Mouse (Mus musculus): ENCODE data around the gene Gng13. TPM values are rescaled to one million over a fixed set of nuclear protein-coding genes. Genes with fewer than 3 reads are reported as not detected.
A peak's percentile ranks its signal among the peaks of the same experiment; 100 is the strongest.

The Gng13 gene
- polyA plus RNA-seq, 2 experiments, result not detected

- Histone ChIP-seq H3K9ac (replicated peaks) (no peak overlapping the region), H3K9me3 (ENCODE audit: control insufficient read depth, low read length) (no peaks in the 10 kb centered on the region), H3K36me3 (replicated peaks; ENCODE audit: control insufficient read depth, insufficient read depth, low read depth) (no peaks in the 10 kb centered on the region), H3K4me3 (ENCODE audit: insufficient read depth in 1 of 2, low read depth in 2 of 2, low read length in 2 of 2) (no peak overlapping the region), H3K4me1 (replicated peaks; ENCODE audit: control insufficient read depth in 2 of 2, insufficient read depth in 2 of 2, low read length in 1 of 2) (no peaks in the 10 kb centered on the region), H3K27me3 (ENCODE audit: control insufficient read depth, insufficient read depth, low read length) (no peaks in the 10 kb centered on the region), H3K27ac (no peak overlapping the region), H3K4me2 (ENCODE audit: low read depth) (no peak overlapping the region)
- ATAC-seq (ENCODE audit: insufficient read depth) (no peak), DNase-seq (ENCODE audit: low read depth in 3 of 3, low spot score in 3 of 3) (no peak)
- TF ChIP-seq EP300 (IDR thresholded peaks at IDR 0.05; ENCODE audit: low read depth) (no peak), CTCF (IDR thresholded peaks at IDR 0.05; ENCODE audit: low read depth) (peak; percentile 66)
- 52% methylated on average over 9 of the region's 9 CpGs for whole genome bisulfite sequencing (ENCODE audit: insufficient replicate concordance)
Measured at GRCm38 (mm10) chr17:25700863-25701496, 16.0 kb upstream of the Gng13 start.

DNA sequence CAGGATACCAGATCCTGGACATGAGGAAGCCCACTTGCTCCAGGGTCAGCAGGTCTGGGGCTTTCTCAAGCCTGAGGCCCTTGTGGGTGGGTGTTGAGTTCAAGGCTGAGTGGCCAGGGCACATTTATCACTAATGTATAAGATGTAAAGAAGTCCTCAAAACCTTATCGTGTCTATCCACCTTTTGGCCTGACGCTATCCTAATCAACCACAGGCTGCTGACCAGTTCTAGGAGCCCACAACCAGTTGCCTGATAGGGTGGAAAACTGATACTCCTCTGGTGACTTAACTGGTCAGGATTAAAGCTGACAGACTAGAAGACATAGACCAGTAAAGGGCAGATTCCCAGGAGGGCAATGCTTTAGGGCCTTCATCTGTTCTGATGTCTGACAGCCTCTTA lies 7.0 kb upstream of the Gng13 start:
- WGBS (ENCODE audit: insufficient replicate concordance), result 60% methylated on average over 2 of the region's 2 CpGs
- ATAC-seq (ENCODE audit: insufficient read depth), result no peak
- TF ChIP-seq CTCF (IDR thresholded peaks at IDR 0.05; ENCODE audit: low read depth) (no peak), EP300 (IDR thresholded peaks at IDR 0.05; ENCODE audit: low read depth) (no peak)

GRCm38 (mm10) chr17:25711136-25711535 lies 5.8 kb upstream of the Gng13 start:
- Histone ChIP-seq H3K36me3 (replicated peaks; ENCODE audit: control insufficient read depth, insufficient read depth, low read depth) (no peaks in the 10 kb centered on the region), H3K9ac (replicated peaks) (no peak overlapping the region), H3K27ac (no peak overlapping the region), H3K9me3 (ENCODE audit: control insufficient read depth, low read length) (no peaks in the 10 kb centered on the region), H3K27me3 (ENCODE audit: control insufficient read depth, insufficient read depth, low read length) (no peaks in the 10 kb centered on the region; the same call in 1 of the 2 replicates), H3K4me3 (ENCODE audit: insufficient read depth in 1 of 2, low read depth in 2 of 2, low read length in 2 of 2) (no peak overlapping the region), H3K4me2 (ENCODE audit: low read depth) (no peak overlapping the region), H3K4me1 (replicated peaks; ENCODE audit: control insufficient read depth in 2 of 2, insufficient read depth in 2 of 2, low read length in 1 of 2) (0 out of 4 replicates have a peak, but pooled peaks cover 0 to 6% of the 10 kb centered on the region in 2 experiments)
- DNase-seq (ENCODE audit: low read depth in 3 of 3, low spot score in 3 of 3) (no peak), ATAC-seq (ENCODE audit: insufficient read depth) (no peak)
- 57% methylated on average over 4 of the region's 4 CpGs for WGBS (ENCODE audit: insufficient replicate concordance)
- TF ChIP-seq EP300 (IDR thresholded peaks at IDR 0.05; ENCODE audit: low read depth) (no peak), CTCF (IDR thresholded peaks at IDR 0.05; ENCODE audit: low read depth) (no peak)

More for the DNA sequence above, 7.0 kb upstream of the Gng13 start:
- no peak overlapping the region for H3K4me2 ChIP-seq (ENCODE audit: low read depth)
- H3K4me1 ChIP-seq (replicated peaks; ENCODE audit: control insufficient read depth in 2 of 2, insufficient read depth in 2 of 2, low read length in 1 of 2), result no peaks in the 10 kb centered on the region
- no peaks in the 10 kb centered on the region for H3K36me3 ChIP-seq (replicated peaks; ENCODE audit: control insufficient read depth, insufficient read depth, low read depth)
- no peak for DNase-seq (ENCODE audit: low read depth in 3 of 3, low spot score in 3 of 3)
- no peaks in the 10 kb centered on the region for H3K9me3 ChIP-seq (ENCODE audit: control insufficient read depth, low read length)
- H3K27me3 ChIP-seq (ENCODE audit: control insufficient read depth, insufficient read depth, low read length), result no peaks in the 10 kb centered on the region
- H3K27ac ChIP-seq, result no peak overlapping the region
- H3K4me3 ChIP-seq (ENCODE audit: insufficient read depth in 1 of 2, low read depth in 2 of 2, low read length in 2 of 2), result no peak overlapping the region
- no peak overlapping the region for H3K9ac ChIP-seq (replicated peaks)

DNA sequence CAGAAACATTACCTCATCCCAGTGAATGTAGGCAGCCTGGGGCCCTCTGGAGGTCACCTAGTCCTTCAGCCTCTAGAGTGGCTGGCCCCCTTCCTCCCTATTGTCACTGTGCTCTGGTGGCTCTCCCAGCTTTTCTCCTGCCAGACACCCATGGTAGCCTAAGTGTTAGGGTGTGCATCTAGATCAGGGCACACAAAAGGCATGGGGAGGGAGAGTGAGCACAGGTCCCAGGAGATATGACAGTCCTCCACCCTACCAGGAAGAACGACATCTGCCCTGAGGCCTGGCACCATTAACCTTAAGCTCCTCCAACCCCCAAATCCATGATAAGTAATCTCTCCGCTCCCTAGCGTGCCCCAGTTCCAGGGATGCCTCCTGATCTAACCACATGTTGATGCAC lies 1.3 kb upstream of the Gng13 start:
- TF ChIP-seq EP300 (IDR thresholded peaks at IDR 0.05; ENCODE audit: low read depth) (no peak), CTCF (IDR thresholded peaks at IDR 0.05; ENCODE audit: low read depth) (no peak)
- H3K4me2 ChIP-seq (ENCODE audit: low read depth), result no peak overlapping the region
- H3K27me3 ChIP-seq (ENCODE audit: control insufficient read depth, insufficient read depth, low read length), result peaks cover 18% of the 10 kb centered on the region
- no peak overlapping the region for H3K4me3 ChIP-seq (ENCODE audit: insufficient read depth in 1 of 2, low read depth in 2 of 2, low read length in 2 of 2)
- peak; percentile 12; the same call in 1 of the 2 replicates for ATAC-seq (ENCODE audit: insufficient read depth)
- no peak overlapping the region for H3K9ac ChIP-seq (replicated peaks)
- no peak for DNase-seq (ENCODE audit: low read depth in 3 of 3, low spot score in 3 of 3)
- 26% methylated on average over 3 of the region's 3 CpGs for WGBS (ENCODE audit: insufficient replicate concordance)
- no peak overlapping the region for H3K27ac ChIP-seq
- no peaks in the 10 kb centered on the region for H3K9me3 ChIP-seq (ENCODE audit: control insufficient read depth, low read length)
- 0 out of 4 replicates have a peak, but pooled peaks cover 0 to 6% of the 10 kb centered on the region in 2 experiments for H3K4me1 ChIP-seq (replicated peaks; ENCODE audit: control insufficient read depth in 2 of 2, insufficient read depth in 2 of 2, low read length in 1 of 2)
- H3K36me3 ChIP-seq (replicated peaks; ENCODE audit: control insufficient read depth, insufficient read depth, low read depth), result peaks cover 5% of the 10 kb centered on the region

DNA sequence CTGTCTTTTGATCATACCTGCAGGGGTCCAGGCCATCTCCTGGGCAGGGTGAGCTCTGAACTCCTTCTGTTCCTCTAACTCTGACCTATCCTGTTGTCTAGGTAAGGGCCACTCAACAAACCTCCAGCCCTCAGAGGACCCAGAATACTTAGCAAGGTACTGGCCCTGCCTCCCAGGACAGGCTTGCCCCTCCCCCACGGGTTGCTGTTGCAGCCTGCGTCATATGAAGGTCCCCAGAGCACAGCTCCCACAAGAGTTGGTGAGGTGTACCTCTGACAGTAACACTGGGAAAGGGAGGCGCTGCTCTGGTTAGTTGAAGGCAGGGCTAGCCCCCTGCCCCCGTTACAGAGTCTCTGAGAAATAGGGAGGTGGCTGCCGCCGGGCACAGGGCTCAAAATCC lies 841 bp upstream of the Gng13 start:
- peaks cover 5% of the 10 kb centered on the region for H3K36me3 ChIP-seq (replicated peaks; ENCODE audit: control insufficient read depth, insufficient read depth, low read depth)
- H3K4me2 ChIP-seq (ENCODE audit: low read depth), result no peak overlapping the region
- WGBS (ENCODE audit: insufficient replicate concordance), result 12% methylated on average over 6 of the region's 6 CpGs

More for the DNA sequence above, 841 bp upstream of the Gng13 start:
- 0 out of 4 replicates have a peak, but pooled peaks cover 0 to 6% of the 10 kb centered on the region in 2 experiments for H3K4me1 ChIP-seq (replicated peaks; ENCODE audit: control insufficient read depth in 2 of 2, insufficient read depth in 2 of 2, low read length in 1 of 2)
- peaks cover 18% of the 10 kb centered on the region for H3K27me3 ChIP-seq (ENCODE audit: control insufficient read depth, insufficient read depth, low read length)
- no peak overlapping the region for H3K9ac ChIP-seq (replicated peaks)
- no peaks in the 10 kb centered on the region for H3K9me3 ChIP-seq (ENCODE audit: control insufficient read depth, low read length)
- TF ChIP-seq CTCF (IDR thresholded peaks at IDR 0.05; ENCODE audit: low read depth) (no peak), EP300 (IDR thresholded peaks at IDR 0.05; ENCODE audit: low read depth) (no peak)
- no peak overlapping the region for H3K27ac ChIP-seq
- H3K4me3 ChIP-seq (ENCODE audit: insufficient read depth in 1 of 2, low read depth in 2 of 2, low read length in 2 of 2), result no peak overlapping the region
- no peak for DNase-seq (ENCODE audit: low read depth in 3 of 3, low spot score in 3 of 3)
- no peak for ATAC-seq (ENCODE audit: insufficient read depth)

Data from liver, embryonic 14.5 days (tissue).